35 mouse cellular contexts compared by ENCODE assay signal in the genomic region with DNA sequence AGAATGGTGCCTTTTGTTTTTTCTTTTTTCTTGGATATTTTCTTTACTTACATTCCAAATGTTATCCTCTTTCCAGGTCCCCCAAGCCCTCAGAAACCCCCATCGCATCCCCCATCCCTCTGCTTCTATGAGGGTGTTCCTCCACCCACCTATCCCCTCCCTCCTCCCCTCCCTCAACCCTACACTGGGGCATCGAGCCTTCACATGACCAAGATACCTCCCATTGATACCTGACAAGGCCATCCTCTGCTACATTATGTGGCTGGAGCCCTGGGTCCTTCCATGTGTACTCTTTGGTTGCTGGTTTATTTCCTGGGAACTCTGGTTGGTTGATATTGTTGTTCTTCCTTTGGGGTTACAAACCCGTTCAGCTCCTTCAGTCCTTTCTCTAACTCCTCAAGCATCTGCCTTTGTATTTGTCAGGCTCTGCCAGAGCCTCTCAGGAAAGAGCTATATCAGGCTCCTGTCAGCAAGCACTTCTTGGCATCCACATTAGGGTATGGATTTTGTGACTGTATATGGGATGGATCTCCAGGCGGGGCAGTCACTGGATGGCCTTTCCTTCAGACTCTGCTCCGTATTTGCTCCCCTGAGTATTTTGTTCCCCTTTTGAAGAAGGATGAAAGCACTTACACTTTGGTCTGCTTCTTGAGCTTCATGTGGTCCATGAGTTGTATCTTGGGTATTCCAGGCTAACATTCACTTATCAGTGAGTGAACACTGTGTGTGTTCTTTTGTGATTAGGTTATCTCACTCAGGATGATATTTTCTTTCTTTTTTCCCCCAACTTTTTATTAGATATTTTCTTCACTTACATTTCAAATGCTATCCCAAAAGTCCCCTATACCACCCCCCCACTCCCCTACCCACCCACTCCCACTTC. TPM values are rescaled to one million over a fixed set of nuclear protein-coding genes. Genes with fewer than 3 reads are reported as not detected.
A peak's percentile ranks its signal among the peaks of the same experiment; 100 is the strongest.
DNase-seq lines count a peak whose midpoint lies in the region; ATAC-seq lines count a peak whose summit lies in the region.
"Had no signal": no experiment of that assay in that cellular context is flagged by ENCODE, and none has a peak within 500 bp of the region (broad histone marks: within the 10 kb centered on the region; RNA-seq: fewer than 3 reads in every experiment).

No protein-coding gene starts in this region.

- no peaks in the 10 kb centered on the region for H3K36me3 ChIP-seq in heart, embryonic 12.5 days
- no peaks in the 10 kb centered on the region for H3K36me3 ChIP-seq in liver, embryonic 12.5 days
- H3K36me3 ChIP-seq: embryonic facial prominence, embryonic 12.5 days; kidney, embryonic 15.5 days; limb, embryonic 15.5 days had no signal

- H3K4me3 ChIP-seq in heart, embryonic 12.5 days, result no peak overlapping the region
- peak overlapping the region; percentile 25 for H3K4me3 ChIP-seq in liver, embryonic 12.5 days
- H3K4me3 ChIP-seq: embryonic facial prominence, embryonic 12.5 days; heart, adult 2 months; kidney, embryonic 15.5 days; limb, embryonic 15.5 days had no signal

- peak; percentile 68; the same call in 1 of the 2 replicates for ATAC-seq in heart, embryonic 12.5 days (ENCODE audit: insufficient number of reproducible peaks, low FRiP score)
- peak; percentile 96 for ATAC-seq in liver, embryonic 12.5 days
- ATAC-seq in megakaryocyte progenitor cell, adult 5-6 weeks (replicated peaks; ENCODE audit: poor library complexity), result peak; percentile 60; the same call in 1 of the 2 replicates
- ATAC-seq: CD4-positive, CD25-positive, alpha-beta regulatory T cell, adult 4 months; forebrain, embryonic 14.5 days; hindbrain, postnatal 0 days; Patski had no signal

- no peak overlapping the region for H3K4me2 ChIP-seq in heart, embryonic 12.5 days
- H3K4me2 ChIP-seq in liver, embryonic 12.5 days, result peak overlapping the region; percentile 61
- H3K4me2 ChIP-seq: embryonic facial prominence, embryonic 12.5 days; kidney, embryonic 15.5 days; limb, embryonic 15.5 days; midbrain, embryonic 11.5 days had no signal

- 55% methylated on average over 5 of the region's 5 CpGs for WGBS in heart, embryonic 12.5 days
- 53% methylated on average over 5 of the region's 5 CpGs for WGBS in liver, embryonic 12.5 days (ENCODE audit: insufficient replicate concordance)

- H3K9me3 ChIP-seq in heart, embryonic 12.5 days (replicated peaks), result no peaks in the 10 kb centered on the region
- no peaks in the 10 kb centered on the region for H3K9me3 ChIP-seq in liver, embryonic 12.5 days (replicated peaks)
- H3K9me3 ChIP-seq: embryonic facial prominence, embryonic 12.5 days; kidney, embryonic 15.5 days; limb, embryonic 15.5 days had no signal

- no peak for DNase-seq in heart, adult 18-20 months
- peak; percentile 73 for DNase-seq in c-Kit-positive CD71-positive TER-119-positive erythroid progenitor cells, embryonic 14.5 days (ENCODE audit: low spot score)
- no peak for DNase-seq in gastrocnemius, adult 18-20 months (ENCODE audit: low spot score)
- no peak for DNase-seq in left cerebral cortex, adult 11 months (ENCODE audit: low spot score)
- DNase-seq in lung, postnatal 36 days, result no peak
- DNase-seq: adrenal gland, postnatal 36 days; cerebellum, adult 2 months; cerebellum, postnatal 25 days; gastrocnemius, postnatal 14 days; heart, adult 2 months; kidney, adult 11 months; kidney, postnatal 4 days; layer of hippocampus, adult 9-11 months; left cerebral cortex, postnatal 4 days; right cerebral cortex, postnatal 4 days had no signal

- no peak overlapping the region for H3K9ac ChIP-seq in heart, embryonic 12.5 days
- H3K9ac ChIP-seq in liver, embryonic 12.5 days, result 0 out of 2 replicates have a peak overlapping the region, but pooled peaks have one; percentile 10
- H3K9ac ChIP-seq: embryonic facial prominence, embryonic 12.5 days; kidney, embryonic 15.5 days; limb, embryonic 15.5 days had no signal

- no peaks in the 10 kb centered on the region for H3K4me1 ChIP-seq in heart, embryonic 12.5 days (replicated peaks)
- peaks cover 27% of the 10 kb centered on the region for H3K4me1 ChIP-seq in liver, embryonic 12.5 days
- H3K4me1 ChIP-seq: embryonic facial prominence, embryonic 12.5 days; kidney, embryonic 15.5 days; limb, embryonic 15.5 days had no signal

- no peak overlapping the region for H3K27ac ChIP-seq in heart, embryonic 12.5 days (ENCODE audit: poor library complexity, severe bottlenecking)
- peak overlapping the region; percentile 86 for H3K27ac ChIP-seq in liver, embryonic 12.5 days
- H3K27ac ChIP-seq: embryonic facial prominence, embryonic 12.5 days; heart, adult 2 months; hindbrain, postnatal 0 days; kidney, embryonic 15.5 days; limb, embryonic 15.5 days; macrophage had no signal

- no peaks in the 10 kb centered on the region for H3K27me3 ChIP-seq in heart, embryonic 12.5 days (replicated peaks)
- peaks cover 9% of the 10 kb centered on the region; the same call in 1 of the 2 replicates for H3K27me3 ChIP-seq in liver, embryonic 12.5 days (replicated peaks)
- H3K27me3 ChIP-seq: embryonic facial prominence, embryonic 12.5 days; kidney, embryonic 15.5 days; limb, embryonic 15.5 days had no signal

RNA-seq across cellular contexts. Expression of a gene that starts 24.2 kb away (rescaled TPM):
- 0.65 and 1.2 TPM in 2 replicates for polyA plus RNA-seq in heart, embryonic 12.5 days (2016; fragmentation: Nextera tagmentation; extraction: Ambion mirVana)
- not detected for total RNA-seq in heart, adult 18-20 months (2021)
- polyA plus RNA-seq in liver, embryonic 12.5 days (2016; fragmentation: Nextera tagmentation; extraction: Ambion mirVana), result 4.0 and 4.2 TPM in 2 replicates
- total RNA-seq in megakaryocyte progenitor cell, adult 5-6 weeks (2015), result not detected in 2 replicates
- total RNA-seq in megakaryocyte progenitor cell, adult 5-6 weeks (2017), result 0.79 TPM in 1 of 2 replicates, not detected in the other
- not detected for total RNA-seq in gastrocnemius, adult 18-20 months (2021)
- total RNA-seq: adrenal gland, adult 18-20 months; adrenal gland, postnatal 36 days; gastrocnemius, postnatal 14 days; heart, adult 2 months; hematopoietic stem cell, adult 5-6 weeks; hindbrain, postnatal 0 days; left cerebral cortex, adult 8-10 months; left cerebral cortex, postnatal 4 days; midbrain, postnatal 0 days had no signal
- polyA plus RNA-seq: CD4-positive, CD25-positive, alpha-beta regulatory T cell, adult 4 months; cerebellum, adult 2 months; forebrain, embryonic 14.5 days; heart, adult 2 months; heart, postnatal 0 days; hindbrain, postnatal 0 days; kidney, embryonic 15.5 days; limb, embryonic 15.5 days; lung, embryonic 16.5 days; macrophage; midbrain, embryonic 11.5 days; midbrain, postnatal 0 days; neural tube, embryonic 14.5 days; Patski; thymus, postnatal 0 days had no signal

RNA-seq across cellular contexts. Expression of a gene that starts 44.6 kb away (rescaled TPM):
- polyA plus RNA-seq in heart, embryonic 12.5 days (2016; fragmentation: Nextera tagmentation; extraction: Ambion mirVana), result not detected in 2 replicates
- total RNA-seq in heart, adult 18-20 months (2021), result not detected
- not detected in 2 replicates for polyA plus RNA-seq in liver, embryonic 12.5 days (2016; fragmentation: Nextera tagmentation; extraction: Ambion mirVana)
- not detected in 2 replicates for total RNA-seq in megakaryocyte progenitor cell, adult 5-6 weeks (2015)
- not detected in 2 replicates for total RNA-seq in megakaryocyte progenitor cell, adult 5-6 weeks (2017)
- not detected for total RNA-seq in gastrocnemius, adult 18-20 months (2021)
- total RNA-seq: adrenal gland, adult 18-20 months; adrenal gland, postnatal 36 days; gastrocnemius, postnatal 14 days; heart, adult 2 months; hematopoietic stem cell, adult 5-6 weeks; hindbrain, postnatal 0 days; left cerebral cortex, adult 8-10 months; left cerebral cortex, postnatal 4 days; midbrain, postnatal 0 days had no signal
- polyA plus RNA-seq: CD4-positive, CD25-positive, alpha-beta regulatory T cell, adult 4 months; cerebellum, adult 2 months; embryonic facial prominence, embryonic 12.5 days; forebrain, embryonic 14.5 days; heart, adult 2 months; heart, postnatal 0 days; hindbrain, postnatal 0 days; kidney, embryonic 15.5 days; limb, embryonic 15.5 days; lung, embryonic 16.5 days; macrophage; midbrain, embryonic 11.5 days; midbrain, postnatal 0 days; neural tube, embryonic 14.5 days; Patski; thymus, postnatal 0 days had no signal

RNA-seq across cellular contexts. Expression of a gene that starts 58.1 kb away (rescaled TPM):
- not detected in 2 replicates for polyA plus RNA-seq in heart, embryonic 12.5 days (2016; fragmentation: Nextera tagmentation; extraction: Ambion mirVana)
- not detected for total RNA-seq in heart, adult 18-20 months (2021)
- not detected in 2 replicates for polyA plus RNA-seq in liver, embryonic 12.5 days (2016; fragmentation: Nextera tagmentation; extraction: Ambion mirVana)
- total RNA-seq in megakaryocyte progenitor cell, adult 5-6 weeks (2015), result not detected in 2 replicates
- total RNA-seq in megakaryocyte progenitor cell, adult 5-6 weeks (2017), result not detected in 2 replicates
- not detected for total RNA-seq in gastrocnemius, adult 18-20 months (2021)
- total RNA-seq: adrenal gland, adult 18-20 months; adrenal gland, postnatal 36 days; gastrocnemius, postnatal 14 days; heart, adult 2 months; hematopoietic stem cell, adult 5-6 weeks; hindbrain, postnatal 0 days; left cerebral cortex, adult 8-10 months; left cerebral cortex, postnatal 4 days; midbrain, postnatal 0 days had no signal
- polyA plus RNA-seq: CD4-positive, CD25-positive, alpha-beta regulatory T cell, adult 4 months; cerebellum, adult 2 months; embryonic facial prominence, embryonic 12.5 days; forebrain, embryonic 14.5 days; heart, adult 2 months; heart, postnatal 0 days; hindbrain, postnatal 0 days; kidney, embryonic 15.5 days; limb, embryonic 15.5 days; lung, embryonic 16.5 days; macrophage; midbrain, embryonic 11.5 days; midbrain, postnatal 0 days; neural tube, embryonic 14.5 days; Patski; thymus, postnatal 0 days had no signal

RNA-seq across cellular contexts. Expression of a gene that starts 58.4 kb away (rescaled TPM):
- polyA plus RNA-seq in heart, embryonic 12.5 days (2016; fragmentation: Nextera tagmentation; extraction: Ambion mirVana), result 39.1 and 40.1 TPM in 2 replicates
- 10 to 100 TPM; 23.7 to 26.1 TPM for total RNA-seq in heart, adult 18-20 months (2021)
- polyA plus RNA-seq in liver, embryonic 12.5 days (2016; fragmentation: Nextera tagmentation; extraction: Ambion mirVana), result 18.0 and 18.6 TPM in 2 replicates
- 1.7 TPM in 2 replicates for total RNA-seq in megakaryocyte progenitor cell, adult 5-6 weeks (2015)
- total RNA-seq in megakaryocyte progenitor cell, adult 5-6 weeks (2017), result 2.3 and 2.7 TPM in 2 replicates
- 10 to 100 TPM; 23.3 to 29.9 TPM for total RNA-seq in gastrocnemius, adult 18-20 months (2021)
